Mouse (Mus musculus): ENCODE results near the gene Spata21. TPM values are rescaled to one million over a fixed set of nuclear protein-coding genes. Genes with fewer than 3 reads are reported as not detected.
A peak's percentile ranks its signal among the peaks of the same experiment; 100 is the strongest.

Gene Spata21
- 0.20 and 0.30 TPM in 2 replicates for polyA plus RNA-seq (2015; fragmentation: Nextera tagmentation; extraction: Ambion mirVana)

DNA sequence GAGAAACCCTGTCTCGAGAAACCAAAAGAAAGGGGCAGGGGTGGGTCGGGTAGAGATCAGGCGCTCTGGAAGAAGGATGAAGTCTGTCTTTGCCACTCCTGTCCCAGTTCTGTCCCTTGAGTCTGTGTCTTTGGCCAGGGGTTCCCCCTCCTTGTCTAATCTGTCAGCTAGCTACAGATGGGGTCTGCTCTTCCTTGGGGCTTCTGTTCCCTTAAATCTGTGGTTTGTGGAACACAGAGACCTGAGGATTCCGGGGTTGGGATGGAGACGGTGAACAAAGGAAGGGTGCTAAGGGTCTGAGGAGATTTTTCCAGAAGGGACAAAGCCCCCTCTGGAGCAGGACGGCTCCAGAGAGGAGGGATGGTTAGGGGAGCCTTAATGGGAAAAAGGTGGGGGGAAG lies at the start of gene Spata21:
Gene Spata21, plus strand, starts transcription at position 301 of the 400 bp plus-strand sequence.
- no peak within 1 kb of the TSS for H3K4me2 ChIP-seq
- H3K4me3 ChIP-seq, result no peak within 1 kb of the TSS
- no peak within 1 kb of the TSS for H3K27ac ChIP-seq
- no peaks in the 10 kb centered on the region for H3K36me3 ChIP-seq (ENCODE audit: poor library complexity, severe bottlenecking)
- H3K9me3 ChIP-seq (replicated peaks), result no peaks in the 10 kb centered on the region
- H3K27me3 ChIP-seq, result no peaks in the 10 kb centered on the region
- 0 out of 2 replicates have a peak within 1 kb of the TSS, but pooled peaks have one; percentile 1 for H3K9ac ChIP-seq
- no peak for ATAC-seq
- H3K4me1 ChIP-seq, result no peaks in the 10 kb centered on the region
- WGBS, result 75% methylated on average over 6 of the region's 6 CpGs

DNA sequence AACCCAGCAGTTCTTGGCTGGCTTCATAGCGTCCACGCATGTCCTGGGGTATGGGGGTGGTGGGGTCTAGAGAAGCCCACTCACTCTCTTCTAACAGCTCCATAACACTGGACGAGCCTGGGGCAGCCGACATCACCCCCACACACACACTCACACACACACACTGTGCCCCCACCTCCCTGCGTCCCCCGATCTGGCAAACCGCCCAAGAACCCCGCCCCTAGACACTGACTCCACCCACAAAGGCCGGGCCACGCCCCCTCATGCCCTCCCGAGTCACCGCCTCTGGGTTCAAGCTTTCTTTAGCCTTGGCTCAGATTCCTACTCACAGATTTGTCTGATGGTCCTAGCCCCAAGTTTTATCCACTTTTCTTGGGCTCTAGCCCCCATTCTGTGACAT lies 47.0 kb upstream of the Spata21 start:
- peaks cover 5% of the 10 kb centered on the region; the same call in 1 of the 2 replicates for H3K4me1 ChIP-seq
- H3K27me3 ChIP-seq, result no peaks in the 10 kb centered on the region
- no peak for ATAC-seq
- H3K4me3 ChIP-seq, result no peak overlapping the region
- H3K9ac ChIP-seq, result no peak overlapping the region
- peaks cover 79% of the 10 kb centered on the region for H3K36me3 ChIP-seq (ENCODE audit: poor library complexity, severe bottlenecking)
- H3K4me2 ChIP-seq, result no peak overlapping the region
- 66% methylated on average over 12 of the region's 12 CpGs for WGBS
- no peaks in the 10 kb centered on the region for H3K9me3 ChIP-seq (replicated peaks)
- no peak overlapping the region for H3K27ac ChIP-seq

DNA sequence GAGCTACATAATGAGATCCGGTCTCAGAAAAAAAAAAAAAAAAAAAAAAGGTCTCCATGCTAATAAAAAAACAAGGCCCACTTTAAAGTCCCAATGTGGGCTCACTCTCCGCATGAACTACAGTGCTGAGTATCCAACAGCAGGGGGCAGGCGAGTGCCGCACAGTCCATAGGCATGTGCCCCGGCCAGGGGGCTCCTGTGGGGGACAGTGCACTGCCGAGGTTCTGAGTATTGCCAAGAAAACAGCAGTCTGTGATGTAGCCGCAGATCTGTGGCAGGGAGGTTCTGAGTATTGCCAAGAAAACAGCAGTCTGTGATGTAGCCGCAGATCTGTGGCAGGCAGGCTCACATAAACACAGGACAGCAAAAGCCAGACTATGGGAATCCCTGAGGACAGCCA lies 43.3 kb upstream of the Spata21 start:
- peak; percentile 48 for ATAC-seq

DNA sequence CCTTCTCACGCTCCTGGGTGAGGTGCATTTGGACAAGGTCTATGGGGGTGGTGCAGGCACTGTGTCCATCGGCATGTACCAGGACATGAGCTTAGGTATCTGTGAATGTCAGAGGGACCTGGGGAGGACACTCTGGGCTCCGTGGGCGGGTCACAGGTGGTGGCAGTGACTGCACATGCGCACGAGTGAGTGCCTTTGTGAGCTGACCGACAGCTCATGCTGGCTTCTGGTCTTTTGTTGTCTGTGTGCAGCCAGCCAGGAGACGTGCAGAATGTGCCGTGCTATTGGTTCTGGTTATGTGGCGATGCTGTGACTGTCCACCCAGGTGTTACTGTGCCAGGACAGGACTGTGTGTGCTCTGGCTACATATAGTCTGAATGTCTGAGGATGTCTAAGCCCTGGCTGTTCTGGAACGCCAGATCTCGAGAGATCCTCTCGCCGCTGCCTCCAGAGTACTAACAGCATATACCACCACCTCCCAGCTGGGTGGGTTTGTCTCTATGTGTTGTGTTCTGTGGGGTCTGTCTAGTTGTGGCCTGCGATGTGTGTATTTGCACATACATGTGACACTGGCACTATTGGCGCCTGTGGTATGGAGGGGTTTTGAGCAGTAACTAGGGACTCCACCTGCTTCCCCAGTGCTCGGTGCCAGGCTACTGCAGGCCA lies 39.2 kb upstream of the Spata21 start:
- Histone ChIP-seq H3K4me2 (peak overlapping the region; percentile 49), H3K9me3 (replicated peaks) (no peaks in the 10 kb centered on the region), H3K27ac (peak overlapping the region; percentile 97), H3K4me3 (no peak overlapping the region), H3K36me3 (ENCODE audit: poor library complexity, severe bottlenecking) (peaks cover 24% of the 10 kb centered on the region), H3K4me1 (peaks cover 72% of the 10 kb centered on the region), H3K27me3 (no peaks in the 10 kb centered on the region), H3K9ac (peak overlapping the region; percentile 38)
- peak; percentile 9; the same call in 1 of the 2 replicates for ATAC-seq
- 15% methylated on average over 17 of the region's 17 CpGs for WGBS

More for the DNA sequence above, 43.3 kb upstream of the Spata21 start:
- Histone ChIP-seq H3K9me3 (replicated peaks) (no peaks in the 10 kb centered on the region), H3K36me3 (ENCODE audit: poor library complexity, severe bottlenecking) (peaks cover 58% of the 10 kb centered on the region), H3K9ac (no peak overlapping the region), H3K27ac (no peak overlapping the region), H3K4me3 (no peak overlapping the region), H3K4me1 (peaks cover 34% of the 10 kb centered on the region), H3K27me3 (no peaks in the 10 kb centered on the region), H3K4me2 (no peak overlapping the region)
- 12% methylated on average over 8 of the region's 8 CpGs for WGBS

DNA sequence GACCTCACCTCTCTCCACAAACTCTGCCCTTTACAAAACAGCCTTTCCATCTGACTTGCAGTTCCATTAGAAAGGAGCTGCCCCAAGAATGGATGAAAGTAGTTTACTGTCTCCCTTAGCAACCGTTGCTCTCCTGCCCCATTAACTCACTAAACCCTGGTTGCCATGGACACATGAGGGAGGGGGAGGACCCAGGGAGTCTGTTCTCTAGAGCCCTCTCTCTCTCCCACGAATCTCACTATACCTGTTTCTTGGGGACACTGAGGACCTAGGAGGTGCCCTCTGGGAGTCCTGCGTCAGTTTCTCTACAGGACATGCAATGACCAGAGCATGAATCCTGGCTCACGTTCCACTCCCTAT lies 38.7 kb upstream of the Spata21 start:
- Histone ChIP-seq H3K4me3 (peak overlapping the region; percentile 8), H3K9me3 (replicated peaks) (no peaks in the 10 kb centered on the region), H3K4me1 (peaks cover 77% of the 10 kb centered on the region), H3K36me3 (ENCODE audit: poor library complexity, severe bottlenecking) (peaks cover 23% of the 10 kb centered on the region), H3K9ac (peak overlapping the region; percentile 52), H3K27me3 (no peaks in the 10 kb centered on the region), H3K27ac (peak overlapping the region; percentile 97), H3K4me2 (peak overlapping the region; percentile 49)
- peak; percentile 64 for ATAC-seq
- WGBS, result 12% methylated on average over 4 of the region's 4 CpGs

DNA sequence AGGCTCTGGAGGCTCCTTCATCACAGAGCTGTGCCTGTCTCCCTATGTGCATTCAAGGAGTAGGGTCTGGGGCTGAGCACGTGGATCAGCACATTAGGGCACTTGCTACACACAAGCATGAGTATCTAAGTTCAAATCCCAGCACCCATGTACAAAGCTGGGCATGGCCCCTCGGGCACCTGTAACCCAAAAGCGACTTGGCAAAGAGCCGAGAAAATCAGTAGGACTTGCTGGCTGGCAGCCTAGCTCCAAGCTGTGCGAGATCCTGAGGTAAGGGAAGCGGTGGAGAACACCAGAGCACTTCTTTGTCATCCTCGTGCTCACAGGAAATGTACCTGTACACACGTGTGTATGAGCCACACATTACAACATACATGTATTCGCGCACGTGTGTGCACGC lies 35.7 kb upstream of the Spata21 start:
- Histone ChIP-seq H3K4me1 (peaks cover 68% of the 10 kb centered on the region), H3K36me3 (ENCODE audit: poor library complexity, severe bottlenecking) (peaks cover 33% of the 10 kb centered on the region; the same call in 1 of the 2 replicates), H3K27ac (peak overlapping the region; percentile 96), H3K9ac (peak overlapping the region; percentile 61), H3K27me3 (no peaks in the 10 kb centered on the region), H3K9me3 (replicated peaks) (no peaks in the 10 kb centered on the region), H3K4me3 (0 out of 2 replicates have a peak overlapping the region, but pooled peaks have one; percentile 28), H3K4me2 (peak overlapping the region; percentile 61)
- 55% methylated on average over 12 of the region's 12 CpGs for WGBS
- no peak for ATAC-seq

DNA sequence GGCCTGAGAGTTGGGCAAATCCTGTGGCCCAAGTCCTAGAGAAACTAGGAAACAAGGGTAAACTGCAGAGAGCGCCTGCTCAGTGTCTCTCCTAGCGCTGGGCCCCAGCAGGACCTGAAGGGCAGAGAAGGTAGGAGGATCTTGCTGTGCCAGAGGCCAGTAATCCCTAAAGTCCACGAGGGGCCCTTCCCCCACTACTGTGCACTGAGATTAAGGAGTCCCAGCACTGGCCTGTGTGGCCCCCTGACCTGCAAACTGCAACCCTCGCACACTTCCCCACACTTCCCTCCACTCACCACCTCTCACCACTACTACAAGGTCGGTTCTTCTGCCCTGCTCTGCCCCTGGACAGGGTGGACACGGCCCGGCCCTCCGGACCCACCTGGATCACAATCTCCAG lies 35.0 kb upstream of the Spata21 start:
- Histone ChIP-seq H3K9ac (peak overlapping the region; percentile 61), H3K27ac (peak overlapping the region; percentile 96), H3K9me3 (replicated peaks) (no peaks in the 10 kb centered on the region), H3K4me3 (peak overlapping the region; percentile 28), H3K27me3 (no peaks in the 10 kb centered on the region), H3K4me1 (peaks cover 62% of the 10 kb centered on the region), H3K4me2 (peak overlapping the region; percentile 61), H3K36me3 (ENCODE audit: poor library complexity, severe bottlenecking) (peaks cover 37% of the 10 kb centered on the region; the same call in 1 of the 2 replicates)
- 21% methylated on average over 8 of the region's 8 CpGs for WGBS
- ATAC-seq, result no peak

DNA sequence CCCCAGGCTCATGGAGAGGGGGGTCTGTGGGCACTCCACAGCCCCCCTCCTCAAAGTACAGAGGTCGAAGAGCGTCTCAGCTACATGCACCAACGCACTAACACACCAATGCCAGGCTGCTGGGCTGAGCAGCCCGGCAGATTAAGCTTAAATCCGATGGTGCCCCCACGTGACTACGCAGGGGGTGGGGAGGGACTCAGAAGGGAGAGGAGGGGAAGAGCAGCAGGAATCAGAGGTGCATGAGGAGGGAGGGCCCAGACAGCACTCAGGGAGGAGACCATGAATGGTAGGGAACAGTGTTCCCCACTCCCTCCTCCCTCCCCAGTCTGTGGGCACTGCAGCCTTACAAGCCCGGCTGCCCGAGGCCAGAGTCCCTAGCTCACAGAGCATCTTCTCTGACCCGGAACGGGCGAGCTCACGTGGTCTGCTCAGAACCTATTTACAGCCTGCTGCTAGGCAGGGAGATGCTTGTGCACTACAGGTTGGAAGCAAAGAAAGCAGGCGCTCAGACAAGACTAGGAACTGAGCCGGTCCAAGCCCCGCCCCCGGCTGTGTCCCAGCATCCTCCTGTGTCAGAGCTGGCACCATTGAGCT lies 34.5 kb upstream of the Spata21 start:
- Histone ChIP-seq H3K9me3 (replicated peaks) (no peaks in the 10 kb centered on the region), H3K36me3 (ENCODE audit: poor library complexity, severe bottlenecking) (peaks cover 37% of the 10 kb centered on the region; the same call in 1 of the 2 replicates), H3K27me3 (no peaks in the 10 kb centered on the region), H3K9ac (peak overlapping the region; percentile 61), H3K4me1 (peaks cover 57% of the 10 kb centered on the region), H3K4me2 (peak overlapping the region; percentile 61), H3K4me3 (peak overlapping the region; percentile 28), H3K27ac (peak overlapping the region; percentile 96)
- WGBS, result 3% methylated on average over 17 of the region's 17 CpGs
- ATAC-seq, result peak; percentile 70

DNA sequence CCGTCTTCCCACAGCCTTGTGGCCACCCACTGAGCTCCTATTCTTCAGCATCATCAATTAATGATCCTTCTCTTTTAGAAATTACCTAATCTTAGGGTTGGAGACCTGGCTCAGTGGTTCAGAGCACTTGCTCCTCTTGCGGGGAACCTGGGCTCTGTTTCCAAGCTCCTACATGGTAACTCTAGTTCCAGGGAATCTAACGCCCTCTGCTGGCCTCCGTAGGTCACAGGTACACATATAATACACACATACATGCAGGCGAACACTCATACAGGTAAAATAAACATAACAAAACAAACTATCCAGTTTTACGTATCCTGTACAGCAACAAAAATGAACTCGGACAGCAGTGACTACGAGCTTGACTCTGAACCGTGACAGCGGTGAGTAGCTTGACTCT lies 31.2 kb upstream of the Spata21 start:
- Histone ChIP-seq H3K36me3 (ENCODE audit: poor library complexity, severe bottlenecking) (peaks cover 33% of the 10 kb centered on the region; the same call in 1 of the 2 replicates), H3K9ac (no peak overlapping the region), H3K4me3 (no peak overlapping the region), H3K4me1 (peaks cover 52% of the 10 kb centered on the region), H3K9me3 (replicated peaks) (no peaks in the 10 kb centered on the region), H3K4me2 (no peak overlapping the region), H3K27ac (no peak overlapping the region), H3K27me3 (no peaks in the 10 kb centered on the region)
- 92% methylated on average over 10 of the region's 10 CpGs for WGBS
- ATAC-seq, result no peak

DNA sequence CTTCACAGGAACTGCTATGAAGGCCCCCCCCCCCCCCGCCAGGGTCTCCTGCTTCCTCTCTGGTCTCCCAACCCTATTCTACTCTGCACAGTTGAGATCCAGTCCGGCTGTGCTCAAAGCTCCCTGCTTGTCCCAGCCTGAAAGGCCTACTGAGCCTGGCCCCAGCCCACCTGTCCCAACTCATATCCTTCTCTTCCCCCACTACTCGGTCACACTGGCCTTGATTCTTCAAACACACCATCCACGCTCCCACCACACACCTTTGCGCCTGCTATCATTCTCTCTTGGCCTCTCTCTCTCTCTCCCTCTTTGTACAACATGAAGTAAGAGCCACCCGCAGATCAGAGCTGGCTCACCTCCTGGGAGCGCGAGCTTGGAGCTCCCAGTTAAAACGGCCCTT lies 29.3 kb upstream of the Spata21 start:
- Histone ChIP-seq H3K4me3 (no peak overlapping the region), H3K36me3 (ENCODE audit: poor library complexity, severe bottlenecking) (peaks cover 33% of the 10 kb centered on the region; the same call in 1 of the 2 replicates), H3K4me1 (peaks cover 33% of the 10 kb centered on the region), H3K9me3 (replicated peaks) (no peaks in the 10 kb centered on the region), H3K27me3 (no peaks in the 10 kb centered on the region), H3K9ac (0 out of 2 replicates have a peak overlapping the region, but pooled peaks have one; percentile 4), H3K4me2 (peak overlapping the region; percentile 75; the same call in 1 of the 2 replicates), H3K27ac (no peak overlapping the region)
- ATAC-seq, result no peak
- WGBS, result 73% methylated on average over 9 of the region's 9 CpGs

DNA sequence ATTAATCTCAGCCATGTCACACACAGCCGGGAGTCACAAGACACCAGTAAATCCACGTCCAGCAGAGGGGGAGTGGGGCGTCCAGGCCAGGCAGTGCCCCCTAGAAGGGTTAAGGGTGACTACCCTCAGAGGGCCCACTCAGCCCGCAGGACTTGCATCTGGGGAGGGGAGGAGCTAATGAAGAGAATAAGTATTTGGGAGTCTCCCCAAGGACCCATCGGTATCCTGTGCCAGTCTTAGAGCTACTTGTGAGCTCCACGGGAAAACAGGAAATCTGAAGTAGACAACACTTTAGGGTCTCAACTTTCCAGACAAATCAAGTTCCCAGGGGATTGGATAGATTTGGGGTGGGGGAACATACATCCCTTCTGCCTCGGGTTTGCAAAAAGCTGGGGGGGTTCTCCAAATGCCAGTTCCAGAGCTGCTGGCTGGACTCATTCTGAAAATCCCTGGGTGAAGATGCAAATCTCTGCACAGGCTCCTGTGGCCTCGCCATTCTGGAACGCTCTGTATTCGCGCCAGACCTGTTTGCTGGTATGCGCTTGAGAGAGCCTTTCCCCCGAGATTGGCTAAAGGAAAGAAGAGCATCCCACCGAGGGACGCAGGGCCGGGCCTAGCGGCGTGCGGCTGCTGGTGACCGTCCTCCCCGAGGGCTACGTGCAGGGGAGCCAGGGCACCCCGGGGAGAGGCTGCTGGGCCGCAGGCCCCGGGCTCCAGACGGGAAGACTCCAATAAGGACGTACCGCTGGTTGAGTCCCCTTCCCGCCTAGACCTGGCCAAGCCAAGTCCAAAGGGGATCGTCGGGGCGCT lies 28.3 kb upstream of the Spata21 start:
- ATAC-seq, result peak; percentile 69; the same call in 1 of the 2 replicates
- Histone ChIP-seq H3K4me3 (peak overlapping the region; percentile 57), H3K9me3 (replicated peaks) (no peaks in the 10 kb centered on the region), H3K27ac (peak overlapping the region; percentile 93), H3K4me2 (peak overlapping the region; percentile 75), H3K4me1 (peaks cover 25% of the 10 kb centered on the region), H3K9ac (peak overlapping the region; percentile 83), H3K36me3 (ENCODE audit: poor library complexity, severe bottlenecking) (peaks cover 28% of the 10 kb centered on the region; the same call in 1 of the 2 replicates), H3K27me3 (no peaks in the 10 kb centered on the region)
- WGBS, result 1% methylated on average over 32 of the region's 32 CpGs
